Mouse (Mus musculus): ENCODE data around the gene Mnt.
"Not testable (repeated sequence)": the region's sequence is repeated elsewhere in the genome, so short reads cannot be mapped to it uniquely, and the experiment has no call there.

- not testable (repeated sequence) for TF ChIP-seq CTCF (IDR thresholded peaks at IDR 0.05; ENCODE audit: low read depth); EP300 (optimal IDR thresholded peaks at IDR 0.05)
These were observed 19.7 kb upstream of the Mnt start for GRCm38 (mm10) chr11:74811027-74811426.

All from stomach, postnatal 0 days (tissue).